ENCODE assay signal across 10 mouse cellular contexts in the genomic region with DNA sequence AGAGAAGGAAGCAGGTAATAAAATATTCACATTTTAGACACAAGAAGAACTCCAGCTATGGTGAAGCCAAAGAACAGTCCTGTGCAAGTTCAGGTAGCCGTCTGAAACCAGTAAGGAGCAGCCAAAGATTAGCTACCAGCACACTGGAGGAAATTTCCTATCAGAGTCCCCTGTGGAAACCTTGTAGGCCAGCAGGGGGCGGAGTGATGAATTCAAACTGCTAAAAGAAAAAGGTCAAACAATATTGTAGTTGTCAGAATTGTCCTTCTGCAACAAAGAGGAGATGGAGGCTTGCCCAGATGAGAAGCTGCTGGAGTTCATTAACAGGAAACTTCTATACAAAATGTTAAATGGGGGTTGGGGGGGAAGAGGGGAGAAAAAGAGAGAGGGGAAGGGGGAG.
DNase-seq lines count a peak whose midpoint lies in the region; ATAC-seq and TF ChIP-seq lines count a peak whose summit lies in the region.
"Had no signal": no experiment of that assay in that cellular context is flagged by ENCODE, and none has a peak within 500 bp of the region (broad histone marks: within the 10 kb centered on the region; RNA-seq: fewer than 3 reads in every experiment).

No protein-coding gene starts in this region.

- no peaks in the 10 kb centered on the region for H3K9me3 ChIP-seq in forebrain, embryonic 11.5 days (ENCODE audit: control insufficient read depth, low read length)
- H3K9me3 ChIP-seq in forebrain, embryonic 15.5 days, result 0 out of 2 replicates have a peak, but pooled peaks cover 3% of the 10 kb centered on the region
- H3K9me3 ChIP-seq in neural tube, embryonic 15.5 days (replicated peaks), result no peaks in the 10 kb centered on the region
- H3K9me3 ChIP-seq in midbrain, postnatal 0 days (ENCODE audit: low read length), result no peaks in the 10 kb centered on the region
- H3K9me3 ChIP-seq: limb, embryonic 12.5 days had no signal

- H3K4me1 ChIP-seq in forebrain, embryonic 11.5 days (replicated peaks; ENCODE audit: control insufficient read depth, insufficient read depth, low read length), result no peaks in the 10 kb centered on the region
- H3K4me1 ChIP-seq in forebrain, embryonic 15.5 days, result no peaks in the 10 kb centered on the region
- H3K4me1 ChIP-seq in neural tube, embryonic 15.5 days, result no peaks in the 10 kb centered on the region
- H3K4me1 ChIP-seq in midbrain, postnatal 0 days (ENCODE audit: insufficient read depth, low read length), result no peaks in the 10 kb centered on the region
- H3K4me1 ChIP-seq: limb, embryonic 12.5 days had no signal

- no peak overlapping the region for H3K4me2 ChIP-seq in forebrain, embryonic 11.5 days (ENCODE audit: low read depth, low read length, severe bottlenecking)
- no peak overlapping the region for H3K4me2 ChIP-seq in forebrain, embryonic 15.5 days (replicated peaks)
- H3K4me2 ChIP-seq in neural tube, embryonic 15.5 days, result no peak overlapping the region
- H3K4me2 ChIP-seq in midbrain, postnatal 0 days (ENCODE audit: low read depth, low read length, poor library complexity, severe bottlenecking), result no peak overlapping the region
- H3K4me2 ChIP-seq: limb, embryonic 12.5 days had no signal

- peak; percentile 62 for DNase-seq in forebrain, embryonic 11.5 days (ENCODE audit: low spot score)
- DNase-seq in neural tube, embryonic 10.5 days (ENCODE audit: extremely low spot score, low spot score), result peak; percentile 40
- peak; percentile 64 for DNase-seq in embryo, embryonic 10 days (ENCODE audit: low spot score)
- DNase-seq in layer of hippocampus, adult 9-10 months (ENCODE audit: low spot score), result peak; percentile 16
- DNase-seq in midbrain, postnatal 0 days (ENCODE audit: low spot score), result peak; percentile 41
- DNase-seq in spleen, adult 18-20 months, result no peak

- WGBS in forebrain, embryonic 11.5 days, result 34% methylated on average over 2 of the region's 2 CpGs
- 34% methylated on average over 2 of the region's 2 CpGs for WGBS in forebrain, embryonic 15.5 days
- WGBS in neural tube, embryonic 15.5 days, result 43% methylated on average over 2 of the region's 2 CpGs
- 24% methylated on average over 2 of the region's 2 CpGs for WGBS in midbrain, postnatal 0 days

- no peaks in the 10 kb centered on the region for H3K27me3 ChIP-seq in forebrain, embryonic 11.5 days (ENCODE audit: control insufficient read depth, insufficient read depth, low read length)
- H3K27me3 ChIP-seq in forebrain, embryonic 15.5 days, result no peaks in the 10 kb centered on the region
- no peaks in the 10 kb centered on the region for H3K27me3 ChIP-seq in neural tube, embryonic 15.5 days (replicated peaks)
- no peaks in the 10 kb centered on the region for H3K27me3 ChIP-seq in midbrain, postnatal 0 days (ENCODE audit: insufficient read depth, low read length)
- H3K27me3 ChIP-seq: limb, embryonic 12.5 days had no signal

- H3K27ac ChIP-seq in forebrain, embryonic 11.5 days (ENCODE audit: low read depth, low read length), result no peak overlapping the region
- no peak overlapping the region for H3K27ac ChIP-seq in forebrain, embryonic 15.5 days (replicated peaks)
- H3K27ac ChIP-seq in neural tube, embryonic 15.5 days (replicated peaks), result no peak overlapping the region
- H3K27ac ChIP-seq in midbrain, postnatal 0 days (ENCODE audit: low read depth, low read length), result no peak overlapping the region
- H3K27ac ChIP-seq: limb, embryonic 12.5 days had no signal

- peak; percentile 61 for TF ChIP-seq CTCF in midbrain, postnatal 0 days (IDR thresholded peaks at IDR 0.05)

- H3K4me3 ChIP-seq in forebrain, embryonic 11.5 days (ENCODE audit: low read depth, low read length), result no peak overlapping the region
- no peak overlapping the region for H3K4me3 ChIP-seq in forebrain, embryonic 15.5 days
- H3K4me3 ChIP-seq in neural tube, embryonic 15.5 days (replicated peaks), result no peak overlapping the region
- no peak overlapping the region for H3K4me3 ChIP-seq in midbrain, postnatal 0 days (ENCODE audit: low read depth, low read length)
- H3K4me3 ChIP-seq: erythroblast, embryonic 14.5 days; limb, embryonic 12.5 days had no signal

- no peak for ATAC-seq in forebrain, embryonic 11.5 days (replicated peaks; ENCODE audit: low FRiP score)
- no peak for ATAC-seq in forebrain, embryonic 15.5 days (replicated peaks)
- ATAC-seq in neural tube, embryonic 15.5 days (ENCODE audit: low FRiP score), result no peak
- no peak for ATAC-seq in midbrain, postnatal 0 days (ENCODE audit: low FRiP score)

- H3K36me3 ChIP-seq in forebrain, embryonic 11.5 days (ENCODE audit: control insufficient read depth, insufficient read depth, low read length), result no peaks in the 10 kb centered on the region
- H3K36me3 ChIP-seq in forebrain, embryonic 15.5 days, result no peaks in the 10 kb centered on the region
- H3K36me3 ChIP-seq in neural tube, embryonic 15.5 days, result no peaks in the 10 kb centered on the region
- H3K36me3 ChIP-seq in midbrain, postnatal 0 days (ENCODE audit: insufficient read depth, low read length), result no peaks in the 10 kb centered on the region
- H3K36me3 ChIP-seq: limb, embryonic 12.5 days had no signal

- no peak overlapping the region for H3K9ac ChIP-seq in forebrain, embryonic 11.5 days (ENCODE audit: low read length)
- H3K9ac ChIP-seq in forebrain, embryonic 15.5 days (replicated peaks), result no peak overlapping the region
- no peak overlapping the region for H3K9ac ChIP-seq in neural tube, embryonic 15.5 days (replicated peaks)
- no peak overlapping the region for H3K9ac ChIP-seq in midbrain, postnatal 0 days (replicated peaks; ENCODE audit: low read length, poor library complexity, severe bottlenecking)
- H3K9ac ChIP-seq: limb, embryonic 12.5 days had no signal

Comparison
In these comparisons a context has a peak if more than half of its experiments do, and no peak if none do; other contexts are left out.
1. DNase-seq: peak in forebrain, embryonic 11.5 days (single experiment), neural tube, embryonic 10.5 days (single experiment), embryo, embryonic 10 days (single experiment), layer of hippocampus, adult 9-10 months (single experiment) and midbrain, postnatal 0 days (single experiment); none in spleen, adult 18-20 months (0 of 2).